Mouse (Mus musculus) MEL (cell line): Measurements from ENCODE around the gene Amz1. TPM values are rescaled to one million over a fixed set of nuclear protein-coding genes. Genes with fewer than 3 reads are reported as not detected.

Source experiments
- DNase-seq: peaks from one replicate; pipeline ENCODE4 v3.0.0; 2011; ENCODE audit warnings: low read depth, low spot score
- H3K27ac ChIP-seq: 2 replicates; pipeline ENCODE4 v1.5.1; 2012; ENCODE audit warnings: low read depth, mild to moderate bottlenecking, control low read depth, low read length, moderate library complexity; ENCODE audit not compliant: control insufficient read depth
- H3K27me3 ChIP-seq, 2 experiments: fragments of 150-350 bp in 1 of 2; sonication (generic) in 1 of 2; 2 replicates each; pipeline ENCODE4 v1.6.1; 2012; ENCODE audit warnings: low read length in 2 of 2, mild to moderate bottlenecking in 2 of 2, improper control_type of control experiment in 1 of 2, moderate library complexity in 1 of 2; ENCODE audit not compliant: insufficient read depth in 2 of 2, control insufficient read depth in 1 of 2
- H3K36me3 ChIP-seq, 2 experiments: 2 replicates each; pipeline ENCODE4 v1.6.1; 2012 to 2014; ENCODE audit warnings: low read length in 2 of 2, improper control_type of control experiment in 1 of 2, inconsistent platforms in 1 of 2, mild to moderate bottlenecking in 1 of 2; ENCODE audit not compliant: insufficient read depth in 2 of 2, control insufficient read depth in 1 of 2
- H3K4me1 ChIP-seq, 2 experiments: fragments of 150-350 bp in 1 of 2; sonication (generic) in 1 of 2; 2 replicates each; pipeline ENCODE4 v1.6.1; 2012; ENCODE audit warnings: low read length in 2 of 2, improper control_type of control experiment in 1 of 2, mild to moderate bottlenecking in 1 of 2; ENCODE audit not compliant: insufficient read depth in 2 of 2, control insufficient read depth in 1 of 2
- H3K4me3 ChIP-seq, 2 experiments: fragments of 150-350 bp in 1 of 2; sonication (generic) in 1 of 2; 2 replicates each; pipeline ENCODE4 v1.5.1; 2012; ENCODE audit warnings: low read depth in 2 of 2, low read length in 2 of 2, mild to moderate bottlenecking in 2 of 2, moderate library complexity in 2 of 2, control low read depth in 1 of 2, improper control_type of control experiment in 1 of 2; ENCODE audit not compliant: control insufficient read depth in 1 of 2, insufficient read depth in 1 of 2
- H3K79me2 ChIP-seq: 2 replicates; pipeline ENCODE4 v1.6.1; 2012; ENCODE audit warnings: mild to moderate bottlenecking, low read length, moderate library complexity; ENCODE audit not compliant: control insufficient read depth, poor library complexity, insufficient read depth
- H3K9ac ChIP-seq: 2 replicates; pipeline ENCODE4 v1.6.1; 2012; ENCODE audit warnings: low read depth, mild to moderate bottlenecking, control low read depth, low read length, moderate library complexity; ENCODE audit not compliant: control insufficient read depth, poor library complexity, severe bottlenecking
- H3K9me3 ChIP-seq: fragments of 150-350 bp; sonication (generic); replicated peaks from 2 replicates; pipeline ENCODE4 v1.6.1; 2012; ENCODE audit warnings: mild to moderate bottlenecking, low read length, improper control_type of control experiment, moderate library complexity; ENCODE audit not compliant: insufficient read depth
- BHLHE40 ChIP-seq: IDR thresholded peaks from 2 replicates; pipeline ENCODE4 v1.6.1; 2012; ENCODE audit warnings: low read depth, mild to moderate bottlenecking, inconsistent platforms, low read length, improper control_type of control experiment, borderline replicate concordance
- CHD1 ChIP-seq: IDR thresholded peaks from 2 replicates; pipeline ENCODE4 v1.6.1; 2012; ENCODE audit warnings: low read depth, mild to moderate bottlenecking, inconsistent platforms, low read length, improper control_type of control experiment
- CTCF ChIP-seq, 3 experiments: IDR thresholded peaks in 2 of 3; conservative IDR thresholded peaks in 1 of 3; 2 replicates each; pipeline ENCODE4 v1.5.1; 2011 to 2012; ENCODE audit warnings: low read length in 3 of 3, low read depth in 2 of 3, mild to moderate bottlenecking in 2 of 3, improper control_type of control experiment in 1 of 3, inconsistent platforms in 1 of 3, mixed read lengths in 1 of 3, moderate library complexity in 1 of 3; ENCODE audit not compliant: control insufficient read depth in 1 of 3, insufficient read depth in 1 of 3, poor library complexity in 1 of 3, severe bottlenecking in 1 of 3
- E2F4 ChIP-seq: IDR thresholded peaks from 2 replicates; pipeline ENCODE4 v1.6.1; 2011; ENCODE audit warnings: low read depth, low read length, improper control_type of control experiment, borderline replicate concordance
- EP300 ChIP-seq, 2 experiments: IDR thresholded peaks; 2 replicates each; pipeline ENCODE4 v1.6.1; 2011; ENCODE audit warnings: improper control_type of control experiment in 2 of 2, low read length in 2 of 2, low read depth in 1 of 2, mild to moderate bottlenecking in 1 of 2
- ETS1 ChIP-seq: IDR thresholded peaks from 2 replicates; pipeline ENCODE4 v1.6.1; 2012; ENCODE audit warnings: low read depth, mild to moderate bottlenecking, inconsistent platforms, low read length, improper control_type of control experiment, moderate library complexity
- GABPA ChIP-seq: IDR thresholded peaks from 2 replicates; pipeline ENCODE4 v1.6.1; 2012; ENCODE audit warnings: low read depth, mild to moderate bottlenecking, inconsistent platforms, low read length, improper control_type of control experiment, moderate library complexity
- GATA1 ChIP-seq: IDR thresholded peaks from 2 replicates; pipeline ENCODE4 v1.6.1; 2011; ENCODE audit warnings: low read depth, low read length, improper control_type of control experiment
- JUND ChIP-seq: IDR thresholded peaks from 2 replicates; pipeline ENCODE4 v1.6.1; 2011; ENCODE audit warnings: low read depth, mild to moderate bottlenecking, improper control_type of control experiment, low read length
- KAT2A ChIP-seq: conservative IDR thresholded peaks from 2 replicates; pipeline ENCODE4 v1.6.1; 2012; ENCODE audit warnings: low read depth, low read length, improper control_type of control experiment, inconsistent platforms
- MAX ChIP-seq: IDR thresholded peaks from 2 replicates; pipeline ENCODE4 v1.6.1; 2011; ENCODE audit warnings: low read length, improper control_type of control experiment
- MYB ChIP-seq: IDR thresholded peaks from 2 replicates; pipeline ENCODE4 v1.6.1; 2011; ENCODE audit warnings: mild to moderate bottlenecking, low read depth, low read length, improper control_type of control experiment
- MYC ChIP-seq: IDR thresholded peaks from 2 replicates; pipeline ENCODE4 v1.6.1; 2011; ENCODE audit warnings: low read depth, mild to moderate bottlenecking, low read length, improper control_type of control experiment, moderate library complexity
- NELFE ChIP-seq: IDR thresholded peaks from 2 replicates; pipeline ENCODE4 v1.6.1; 2011; ENCODE audit warnings: low read depth, low read length, improper control_type of control experiment
- POLR2A ChIP-seq, 2 experiments: IDR thresholded peaks; 2 replicates each; pipeline ENCODE4 v1.6.1; 2011 to 2012; ENCODE audit warnings: low read length in 2 of 2, mild to moderate bottlenecking in 2 of 2, control low read depth in 1 of 2, improper control_type of control experiment in 1 of 2, low read depth in 1 of 2, moderate library complexity in 1 of 2; ENCODE audit not compliant: control insufficient read depth in 1 of 2, insufficient read depth in 1 of 2, poor library complexity in 1 of 2
- POLR2AphosphoS5 ChIP-seq: IDR thresholded peaks from 2 replicates; pipeline ENCODE4 v1.6.1; 2012; ENCODE audit warnings: low read depth, borderline replicate concordance, mild to moderate bottlenecking, inconsistent platforms, low read length, moderate library complexity, mixed read lengths
- RCOR1 ChIP-seq: IDR thresholded peaks from 2 replicates; pipeline ENCODE4 v1.6.1; 2012; ENCODE audit warnings: low read depth, mild to moderate bottlenecking, inconsistent platforms, low read length, improper control_type of control experiment
- SIN3A ChIP-seq: IDR thresholded peaks from 2 replicates; pipeline ENCODE4 v1.6.1; 2012; ENCODE audit warnings: low read length, improper control_type of control experiment, inconsistent platforms
- TBP ChIP-seq: IDR thresholded peaks from 2 replicates; pipeline ENCODE4 v1.8.0; 2011; ENCODE audit warnings: low read depth, low read length, improper control_type of control experiment
- TCF12 ChIP-seq: IDR thresholded peaks from 2 replicates; pipeline ENCODE4 v1.6.1; 2014; ENCODE audit warnings: low read depth, mild to moderate bottlenecking, inconsistent platforms, low read length, improper control_type of control experiment, moderate library complexity
- UBTF ChIP-seq: IDR thresholded peaks from 2 replicates; pipeline ENCODE4 v1.6.1; 2012; ENCODE audit warnings: low read depth, mild to moderate bottlenecking, inconsistent platforms, low read length, improper control_type of control experiment, moderate library complexity, borderline replicate concordance; ENCODE audit not compliant: insufficient read depth
- USF1 ChIP-seq: IDR thresholded peaks from 2 replicates; pipeline ENCODE4 v1.6.1; 2014; ENCODE audit warnings: low read depth, mild to moderate bottlenecking, inconsistent platforms, low read length, improper control_type of control experiment, moderate library complexity
- ZMIZ1 ChIP-seq: IDR thresholded peaks from 2 replicates; pipeline ENCODE4 v1.6.1; 2012; ENCODE audit warnings: low read depth, mild to moderate bottlenecking, inconsistent platforms, low read length, improper control_type of control experiment, moderate library complexity
- ZNF384 ChIP-seq: IDR thresholded peaks from 2 replicates; pipeline ENCODE4 v1.6.1; 2012; ENCODE audit warnings: low read depth, mild to moderate bottlenecking, inconsistent platforms, low read length, improper control_type of control experiment
- polyA plus RNA-seq, 2 experiments: library from polyadenylated mRNA; stranded (reverse) in 1 of 2; unstranded in 1 of 2; fragments of >175 nt in 1 of 2; fragments of >200 nt in 1 of 2; gene quantifications; 2 replicates each; pipeline versions ENCODE4 v1.2.1 to v1.2.4; 2012; ENCODE audit warnings: low replicate concordance in 2 of 2, low read depth in 1 of 2; ENCODE audit not compliant: insufficient read length in 2 of 2, insufficient read depth in 1 of 2, missing spikeins in 1 of 2
- total RNA-seq: library from RNA; depleted of rRNA; stranded (reverse); fragments of 300-350 nt; gene quantifications from 2 replicates; pipeline ENCODE4 v1.2.3, GENCODE M21; 2012

Amz1 gene
- total and polyA plus RNA-seq, 3 experiments, result 0.68 to 1.7 TPM; not detected in 1

DNA sequence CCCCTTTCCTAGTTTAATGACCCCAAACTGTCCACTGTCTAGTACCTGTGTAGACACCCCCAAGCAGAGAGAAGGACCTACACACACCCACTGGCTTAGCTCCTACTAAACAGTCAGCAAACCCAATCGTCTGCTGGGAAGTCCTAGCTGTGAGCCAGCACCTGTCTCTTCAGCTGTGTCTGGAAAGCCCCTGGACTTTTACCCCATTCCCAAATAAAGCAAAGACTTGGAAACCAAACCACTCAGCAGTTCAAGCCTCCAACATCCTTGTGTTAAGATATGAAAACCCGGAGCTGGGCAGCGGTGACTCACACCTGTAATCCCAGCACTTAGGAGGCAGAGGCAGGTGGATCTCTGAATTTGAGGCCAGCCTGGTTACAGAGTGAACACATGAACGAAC lies 42.6 kb downstream of the Amz1 start:
- Histone ChIP-seq H3K36me3 (peaks cover 0 to under 1% of the 10 kb centered on the region in 2 experiments; a peak in 1 of 4 replicates), H3K4me3 (no peak overlapping the region), H3K9ac (no peak overlapping the region), H3K27me3 (no peaks in the 10 kb centered on the region), H3K27ac (no peak overlapping the region), H3K4me1 (peaks cover 6 to 14% of the 10 kb centered on the region in 2 experiments), H3K79me2 (no peaks in the 10 kb centered on the region), H3K9me3 (no peaks in the 10 kb centered on the region)
- DNase-seq, result no peak
- no peak for TF ChIP-seq SIN3A
- no peak for TF ChIP-seq EP300 (IDR thresholded peaks at IDR 0.05; ENCODE audit: low read depth in 1 of 2, low read length in 2 of 2)
- TF ChIP-seq MYC, result no peak
- no peak for TF ChIP-seq CHD1
- no peak for TF ChIP-seq TBP
- no peak for TF ChIP-seq POLR2A (IDR thresholded peaks at IDR 0.05; ENCODE audit: control insufficient read depth in 1 of 2, insufficient read depth in 1 of 2, low read depth in 1 of 2, low read length in 2 of 2, poor library complexity in 1 of 2)
- no peak for TF ChIP-seq USF1

DNA sequence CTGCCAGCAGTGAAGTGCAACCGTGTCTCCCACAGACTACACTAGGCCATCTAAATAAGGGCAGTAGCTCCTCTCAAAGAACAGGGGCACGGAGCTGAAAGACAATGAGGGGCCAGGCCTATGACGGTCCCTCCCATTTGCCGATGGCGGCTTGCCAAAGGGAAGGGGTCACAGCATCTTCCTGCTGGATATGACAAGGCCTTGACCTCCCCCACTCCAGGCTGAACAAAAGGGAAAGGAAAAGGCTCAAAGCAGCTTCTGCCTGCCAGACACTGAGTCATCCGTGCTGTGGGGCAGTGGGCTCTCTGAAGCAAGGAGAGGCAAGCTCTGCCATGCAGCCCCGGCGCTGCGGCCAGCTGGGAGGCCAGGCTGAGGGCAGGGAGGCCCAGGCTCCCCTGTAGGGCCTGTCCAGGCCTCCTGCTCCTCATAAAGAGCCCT lies 43.8 kb downstream of the Amz1 start:
- peaks cover 12 to 24% of the 10 kb centered on the region in 2 experiments for H3K4me1 ChIP-seq
- H3K27ac ChIP-seq, result no peak overlapping the region
- no peak overlapping the region for H3K9ac ChIP-seq
- H3K79me2 ChIP-seq, result no peaks in the 10 kb centered on the region
- TF ChIP-seq SIN3A (no peak), TBP (no peak), MAX (no peak), CTCF (IDR thresholded peaks at IDR 0.05 in 2 of 3, conservative IDR thresholded peaks at IDR 0.05 in 1 of 3; ENCODE audit: control insufficient read depth in 1 of 3, insufficient read depth in 1 of 3, low read depth in 2 of 3, low read length in 3 of 3, poor library complexity in 1 of 3, severe bottlenecking in 1 of 3) (no peak), BHLHE40 (no peak), RCOR1 (no peak), CHD1 (no peak), ZNF384 (no peak), USF1 (no peak), NELFE (no peak)
- peak; percentile 21 for DNase-seq
- peaks cover 0 to 12% of the 10 kb centered on the region in 2 experiments; a peak in 2 of 4 replicates for H3K36me3 ChIP-seq
- H3K9me3 ChIP-seq, result no peaks in the 10 kb centered on the region
- no peaks in the 10 kb centered on the region for H3K27me3 ChIP-seq
- no peak overlapping the region for H3K4me3 ChIP-seq

DNA sequence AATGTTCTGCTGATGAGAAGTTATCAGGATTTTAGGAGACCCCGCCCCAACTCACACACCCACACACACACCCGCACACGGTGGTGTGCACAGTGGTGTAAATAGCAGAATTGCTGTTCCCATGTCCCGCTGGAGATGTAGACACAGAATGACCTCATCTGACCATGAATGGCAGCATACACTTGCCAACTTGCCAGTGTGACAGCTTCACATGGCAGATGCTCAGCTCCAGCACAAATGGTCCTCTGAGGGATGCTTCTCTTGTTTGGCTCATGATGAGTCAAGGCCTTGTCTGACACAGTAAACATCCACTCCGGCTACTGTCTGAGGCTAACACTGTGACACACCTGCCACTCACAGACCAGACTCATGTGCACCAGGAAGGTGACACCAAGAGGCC lies 44.4 kb downstream of the Amz1 start:
- peak; percentile 46 for DNase-seq
- H3K9me3 ChIP-seq, result no peaks in the 10 kb centered on the region
- H3K27me3 ChIP-seq, result no peaks in the 10 kb centered on the region
- peaks cover 12 to 28% of the 10 kb centered on the region in 2 experiments for H3K4me1 ChIP-seq
- no peak overlapping the region for H3K4me3 ChIP-seq
- no peak overlapping the region for H3K27ac ChIP-seq
- H3K9ac ChIP-seq, result no peak overlapping the region
- peaks cover 0 to 14% of the 10 kb centered on the region in 2 experiments; a peak in 2 of 4 replicates for H3K36me3 ChIP-seq
- H3K79me2 ChIP-seq, result no peaks in the 10 kb centered on the region
- TF ChIP-seq TCF12 (no peak), NELFE (no peak), KAT2A (no peak), MYB (no peak), GATA1 (no peak), POLR2AphosphoS5 (no peak), BHLHE40 (no peak), TBP (no peak), EP300 (IDR thresholded peaks at IDR 0.05; ENCODE audit: low read depth in 1 of 2, low read length in 2 of 2) (no peak; a peak in 1 of 4 replicates), ZNF384 (no peak), ZMIZ1 (no peak), CHD1 (no peak), POLR2A (IDR thresholded peaks at IDR 0.05; ENCODE audit: control insufficient read depth in 1 of 2, insufficient read depth in 1 of 2, low read depth in 1 of 2, low read length in 2 of 2, poor library complexity in 1 of 2) (no peak), ETS1 (no peak), MAX (no peak), UBTF (no peak), E2F4 (no peak), JUND (no peak), GABPA (no peak)
